Comparison of ENCODE assay signal across 21 mouse cellular contexts in genomic region chr9:75423683-75424082, GRCm38 (mm10). TPM values are rescaled to one million over a fixed set of nuclear protein-coding genes. Genes with fewer than 3 reads are reported as not detected.
DNase-seq lines count a peak whose midpoint lies in the region; ATAC-seq and TF ChIP-seq lines count a peak whose summit lies in the region.
"Had no signal": no experiment of that assay in that cellular context is flagged by ENCODE, and none has a peak within 500 bp of the region (broad histone marks: within the 10 kb centered on the region; RNA-seq: fewer than 3 reads in every experiment).

No protein-coding gene starts in this region.

- ATAC-seq in kidney, postnatal 0 days (replicated peaks; ENCODE audit: low FRiP score, low read depth), result no peak
- ATAC-seq: forebrain, embryonic 16.5 days; hindbrain, embryonic 16.5 days; intestine, embryonic 16.5 days; liver, postnatal 0 days; midbrain, embryonic 16.5 days had no signal

- no peak for TF ChIP-seq CTCF in kidney, postnatal 0 days (IDR thresholded peaks at IDR 0.05; ENCODE audit: low read depth)
- no peak for TF ChIP-seq CTCF in layer of hippocampus, adult 2 months (conservative IDR thresholded peaks at IDR 0.05)

- no peaks in the 10 kb centered on the region for H3K4me1 ChIP-seq in kidney, postnatal 0 days (replicated peaks; ENCODE audit: insufficient read depth, low read length)

- no peak overlapping the region for H3K9ac ChIP-seq in kidney, postnatal 0 days (ENCODE audit: low read depth, low read length)
- H3K9ac ChIP-seq: heart, embryonic 15.5 days; liver, postnatal 0 days had no signal

- H3K4me2 ChIP-seq in kidney, postnatal 0 days (ENCODE audit: low read length), result no peak overlapping the region
- H3K4me2 ChIP-seq: heart, embryonic 15.5 days had no signal

- H3K4me3 ChIP-seq in kidney, postnatal 0 days (replicated peaks; ENCODE audit: low read depth, low read length), result no peak overlapping the region
- no peak overlapping the region for H3K4me3 ChIP-seq in layer of hippocampus, adult 2 months
- H3K4me3 ChIP-seq: heart, embryonic 15.5 days; limb, embryonic 10.5 days had no signal

- DNase-seq in kidney, postnatal 0 days (ENCODE audit: low spot score), result peak; percentile 54
- DNase-seq in kidney, adult 18-20 months, result no peak
- DNase-seq in urinary bladder, postnatal 14 days (ENCODE audit: low spot score), result peak; percentile 24
- DNase-seq in urinary bladder, adult 18-20 months (ENCODE audit: low spot score in 2 of 2), result no peak
- peak; percentile 61 for DNase-seq in Muller cell, postnatal 12 days (ENCODE audit: inconsistent ontology term)
- DNase-seq in right cerebral cortex, postnatal 25 days, result no peak
- no peak for DNase-seq in layer of hippocampus, adult 2 months (ENCODE audit: low spot score in 2 of 2)
- DNase-seq: adrenal gland, adult 8-10 months; cerebellum, adult 11-12 months; cerebellum, postnatal 25 days; embryo, embryonic 11 days; kidney, postnatal 4 days; liver, postnatal 0 days; thymus, postnatal 25 days had no signal

- no peaks in the 10 kb centered on the region for H3K9me3 ChIP-seq in kidney, postnatal 0 days (replicated peaks; ENCODE audit: low read length)
- H3K9me3 ChIP-seq: heart, embryonic 15.5 days; limb, embryonic 10.5 days had no signal

- WGBS in kidney, postnatal 0 days, result 46% methylated on average over 5 of the region's 5 CpGs

- no peaks in the 10 kb centered on the region for H3K27me3 ChIP-seq in kidney, postnatal 0 days (ENCODE audit: insufficient read depth, low read length)
- H3K27me3 ChIP-seq: CH12.LX; heart, embryonic 15.5 days had no signal

- H3K36me3 ChIP-seq in kidney, postnatal 0 days (ENCODE audit: insufficient read depth, low read length), result no peaks in the 10 kb centered on the region
- H3K36me3 ChIP-seq: heart, embryonic 15.5 days; limb, embryonic 10.5 days had no signal

- H3K27ac ChIP-seq in kidney, postnatal 0 days, result peak overlapping the region; percentile 19; the same call in 1 of the 2 replicates
- no peak overlapping the region for H3K27ac ChIP-seq in layer of hippocampus, adult 2 months
- H3K27ac ChIP-seq: heart, embryonic 15.5 days; limb, embryonic 10.5 days had no signal

RNA-seq across cellular contexts. Expression of gene Mapk6, which starts 13.9 kb away (rescaled TPM):
- polyA plus RNA-seq in kidney, postnatal 0 days (2015; fragmentation: Nextera tagmentation; extraction: Ambion mirVana), result 39.9 and 40.1 TPM in 2 replicates
- 10 to 100 TPM; 23.5 to 24.8 TPM for total RNA-seq in layer of hippocampus, adult 2 months (2021)

RNA-seq across cellular contexts. Expression of gene Leo1, which starts 17.6 kb away (rescaled TPM):
- 31.4 and 36.6 TPM in 2 replicates for polyA plus RNA-seq in kidney, postnatal 0 days (2015; fragmentation: Nextera tagmentation; extraction: Ambion mirVana)
- 10 to 100 TPM; 24.1 to 24.3 TPM for total RNA-seq in layer of hippocampus, adult 2 months (2021)

Comparison
In these comparisons a context has a peak if more than half of its experiments do, and no peak if none do; other contexts are left out.
1. DNase-seq: peak in kidney, postnatal 0 days (single experiment), urinary bladder, postnatal 14 days (single experiment) and Muller cell, postnatal 12 days (single experiment); none in kidney, adult 18-20 months (single experiment), urinary bladder, adult 18-20 months (0 of 2), right cerebral cortex, postnatal 25 days (single experiment) and layer of hippocampus, adult 2 months (0 of 2).